Mouse (Mus musculus) gastrocnemius, postnatal 10 days (tissue): ENCODE results near the gene Hist1h3d. TPM values are rescaled to one million over a fixed set of nuclear protein-coding genes. Genes with fewer than 3 reads are reported as not detected.
"Not testable (repeated sequence)": the region's sequence is repeated elsewhere in the genome, so short reads cannot be mapped to it uniquely, and the experiment has no call there.

Source experiments
- DNase-seq: peaks from one replicate; pipeline ENCODE4 v3.0.0; 2021; ENCODE audit warnings: mixed read lengths
- total RNA-seq, 2 experiments: library from RNA; stranded (reverse); gene quantifications; 2 replicates each; pipeline ENCODE4 v1.2.3; 2021

Hist1h3d gene
- total RNA-seq, 2 experiments from 2014 or later, result 25.8 to 30.6 TPM

DNA sequence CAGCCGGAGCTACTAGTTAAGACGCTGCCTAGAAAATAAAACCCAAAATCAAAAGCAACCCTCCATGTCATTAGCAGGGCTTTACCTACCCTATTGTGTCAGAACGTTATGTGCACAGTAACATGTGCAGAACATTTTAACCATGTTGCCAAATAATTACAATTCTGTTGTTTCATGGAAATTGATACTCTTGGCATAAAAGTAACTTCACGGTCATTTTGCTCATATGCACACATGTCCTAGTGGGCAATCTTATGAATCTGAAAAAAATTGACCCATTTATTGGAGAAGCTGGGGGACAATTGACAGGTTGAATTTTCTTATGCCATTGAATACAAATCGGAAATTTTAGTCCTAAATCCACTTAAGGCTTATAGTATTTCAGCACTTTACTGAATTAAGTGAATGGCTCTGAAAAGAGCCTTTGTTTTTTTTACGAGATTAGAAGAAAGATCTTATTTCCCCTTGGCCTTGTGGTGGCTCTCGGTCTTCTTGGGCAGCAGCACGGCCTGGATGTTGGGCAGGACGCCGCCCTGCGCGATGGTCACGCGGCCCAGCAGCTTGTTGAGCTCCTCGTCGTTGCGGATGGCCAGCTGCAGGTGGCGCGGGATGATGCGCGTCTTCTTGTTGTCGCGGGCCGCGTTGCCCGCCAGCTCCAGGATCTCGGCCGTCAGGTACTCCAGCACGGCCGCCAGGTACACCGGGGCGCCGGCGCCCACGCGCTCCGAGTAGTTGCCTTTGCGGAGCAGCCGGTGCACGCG, 5.1 kb upstream of the Hist1h3d start:
- DNase-seq, result not testable (repeated sequence)

GRCm38 (mm10) chr13:23571022-23571503, 4.5 kb upstream of the Hist1h3d start, which contains the start of the genes Hist1h2ae and Hist1h2bg:
Gene Hist1h2ae (minus strand): TSS chr13:23571220.
Gene Hist1h2bg (plus strand): TSS chr13:23571396.
- peak; percentile 39 for DNase-seq

- not testable (repeated sequence) for DNase-seq
These were observed 3.9 kb upstream of the Hist1h3d start for GRCm38 (mm10) chr13:23571504-23572217.

DNA sequence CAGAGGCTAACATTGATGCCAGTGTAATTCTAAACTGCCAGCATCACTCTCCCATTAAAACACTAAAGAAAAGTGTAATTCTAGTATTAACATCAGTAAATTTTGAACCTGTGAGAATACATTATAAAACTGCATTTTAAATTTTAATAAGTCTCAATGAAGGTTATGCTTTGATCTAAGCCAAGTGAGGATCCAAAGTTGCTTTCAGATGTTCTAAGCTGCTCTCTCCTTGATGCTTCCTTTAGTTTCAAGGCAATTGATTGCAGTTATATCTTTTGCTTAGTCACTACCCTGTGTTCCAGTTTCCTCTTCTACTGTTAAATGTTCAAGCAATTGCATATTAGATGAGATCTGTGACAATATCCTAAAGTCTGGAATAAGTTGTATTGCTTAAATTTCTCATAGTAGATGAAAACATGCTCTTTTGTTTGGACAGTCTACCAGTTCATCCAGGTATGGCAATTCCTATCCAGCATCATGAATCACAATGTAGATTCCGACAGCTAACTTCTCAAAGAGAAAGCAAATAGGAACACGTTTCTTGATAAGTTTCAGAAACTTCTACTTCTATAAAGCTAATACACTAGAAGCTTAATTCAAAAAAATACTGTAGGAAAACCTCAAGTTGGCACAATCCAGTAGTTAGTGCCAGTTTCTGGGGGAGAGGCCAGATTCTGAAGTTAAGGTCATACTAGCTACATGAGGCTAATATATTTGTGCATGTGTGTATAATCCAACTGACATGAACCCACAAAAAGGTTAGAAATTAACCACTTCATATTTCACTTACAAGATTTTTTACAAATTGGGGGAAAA, 3.1 kb upstream of the Hist1h3d start:
- no peak for DNase-seq

DNA sequence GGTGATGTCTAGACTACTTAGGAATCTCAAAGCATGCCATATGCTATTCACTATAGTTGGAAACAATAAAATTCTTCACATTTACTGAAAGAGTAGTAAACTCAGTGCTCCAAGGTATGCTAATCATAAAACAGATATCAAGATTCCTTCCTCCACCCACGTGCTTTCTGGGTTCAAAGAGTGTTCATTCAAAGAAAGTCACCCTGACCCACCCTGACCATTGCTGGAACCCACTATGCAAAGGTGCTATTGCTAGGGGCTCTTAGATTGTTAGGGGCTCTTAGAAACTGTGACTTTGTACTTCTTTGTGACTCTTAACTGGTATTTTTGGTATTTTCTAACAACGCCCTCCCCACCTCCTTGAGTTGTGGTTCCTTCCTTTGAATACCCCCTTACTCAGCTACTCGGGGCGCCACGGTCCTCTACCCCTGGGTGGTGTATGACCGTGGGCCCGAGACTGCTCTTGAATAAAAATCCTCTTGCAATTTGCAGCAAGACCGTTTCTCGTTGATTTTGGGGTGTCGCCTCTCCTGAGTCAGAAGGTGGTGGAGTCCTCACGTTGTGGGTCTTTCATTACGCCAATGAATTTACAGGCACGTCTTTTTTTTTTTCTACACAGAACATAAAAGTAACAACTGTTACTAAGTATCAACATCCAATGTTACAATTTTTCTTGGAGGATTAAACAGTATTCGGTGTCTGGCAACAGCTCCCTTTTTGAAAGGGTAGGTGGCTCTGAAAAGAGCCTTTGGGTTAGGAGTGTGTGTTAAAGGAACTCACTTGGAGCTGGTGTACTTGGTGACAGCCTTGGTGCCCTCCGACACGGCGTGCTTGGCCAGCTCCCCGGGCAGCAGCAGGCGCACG, 2.3 kb upstream of the Hist1h3d start:
- DNase-seq, result not testable (repeated sequence)

GRCm38 (mm10) chr13:23573898-23574524, 1.6 kb upstream of the Hist1h3d start, which contains the start of the genes Hist1h2bf and Hist1h2ad:
Gene Hist1h2bf (minus strand): TSS chr13:23574196.
Gene Hist1h2ad (plus strand): TSS chr13:23574381.
- DNase-seq, result peak; percentile 75

- DNase-seq, result not testable (repeated sequence)
These were observed 905 bp upstream of the Hist1h3d start for GRCm38 (mm10) chr13:23574546-23575170.

- not testable (repeated sequence) for DNase-seq
These were observed 326 bp downstream of the Hist1h3d start for GRCm38 (mm10) chr13:23575864-23576313.

- DNase-seq, result no peak
These were observed 853 bp downstream of the Hist1h3d start for GRCm38 (mm10) chr13:23576351-23576881.

DNA sequence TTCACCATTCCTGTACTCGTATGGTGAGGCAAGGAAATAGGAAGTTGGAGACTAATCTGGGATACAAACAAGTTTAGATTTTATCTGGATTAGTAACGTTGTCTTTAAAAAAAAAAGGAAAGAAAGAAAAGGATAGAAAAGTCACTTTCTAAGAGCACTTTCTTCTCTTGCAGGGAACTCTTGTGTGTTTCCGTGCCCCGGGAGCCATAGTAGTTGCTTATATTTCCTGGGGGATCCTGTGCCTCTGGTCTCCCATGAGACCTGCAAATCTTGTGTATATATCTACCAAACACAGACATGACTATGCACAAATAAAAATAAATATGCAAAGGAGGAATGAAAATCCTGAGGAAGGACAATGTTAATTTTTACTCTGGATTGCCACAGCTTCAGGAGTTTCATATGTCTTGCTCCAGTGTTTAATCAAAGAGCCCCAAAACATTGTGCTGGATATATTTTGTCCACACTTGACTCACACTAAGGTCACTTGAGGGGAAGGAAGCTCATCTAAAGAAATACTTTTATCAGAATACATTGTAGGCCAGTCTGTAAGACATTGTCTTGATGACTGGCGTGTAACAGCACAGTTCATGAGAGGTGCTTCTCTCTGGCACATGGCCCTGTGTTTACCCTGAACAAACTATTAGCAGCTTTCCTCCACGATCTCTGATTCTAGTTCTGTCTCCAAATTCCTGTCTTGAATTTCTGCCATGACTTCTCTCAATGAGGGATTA, 1.5 kb downstream of the Hist1h3d start:
- no peak for DNase-seq

GRCm38 (mm10) chr13:23577835-23578234, 2.3 kb downstream of the Hist1h3d start:
- DNase-seq, result no peak

- peak; percentile 81 for DNase-seq
These were observed 6.0 kb downstream of the Hist1h3d start, which contains the start of gene Hist1h4d for GRCm38 (mm10) chr13:23581408-23582218. Gene Hist1h4d (plus strand): TSS chr13:23581598.

GRCm38 (mm10) chr13:23582219-23583056, 6.9 kb downstream of the Hist1h3d start:
- no peak for DNase-seq

- no peak for DNase-seq
These were observed 8.0 kb downstream of the Hist1h3d start for GRCm38 (mm10) chr13:23583387-23584068.

DNA sequence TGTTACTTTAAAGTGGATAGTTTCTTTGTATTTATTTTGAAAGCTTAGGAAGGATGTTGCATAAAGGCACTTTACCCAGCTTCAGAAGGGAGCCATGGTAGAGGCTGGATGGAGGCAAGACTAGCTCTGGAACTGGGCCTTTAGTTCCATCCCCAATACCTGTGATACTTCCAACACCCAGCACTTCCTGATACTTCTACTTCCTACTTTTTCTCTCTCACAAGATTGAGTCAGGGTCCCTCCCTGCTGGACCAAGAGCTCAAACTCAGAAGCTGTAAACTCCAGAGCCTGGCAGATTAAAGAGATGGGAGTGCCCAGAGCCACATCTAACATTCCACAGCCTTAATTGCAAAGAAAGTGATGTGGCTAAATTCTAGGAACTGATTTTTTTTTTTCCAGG, 8.8 kb downstream of the Hist1h3d start:
- no peak for DNase-seq

DNA sequence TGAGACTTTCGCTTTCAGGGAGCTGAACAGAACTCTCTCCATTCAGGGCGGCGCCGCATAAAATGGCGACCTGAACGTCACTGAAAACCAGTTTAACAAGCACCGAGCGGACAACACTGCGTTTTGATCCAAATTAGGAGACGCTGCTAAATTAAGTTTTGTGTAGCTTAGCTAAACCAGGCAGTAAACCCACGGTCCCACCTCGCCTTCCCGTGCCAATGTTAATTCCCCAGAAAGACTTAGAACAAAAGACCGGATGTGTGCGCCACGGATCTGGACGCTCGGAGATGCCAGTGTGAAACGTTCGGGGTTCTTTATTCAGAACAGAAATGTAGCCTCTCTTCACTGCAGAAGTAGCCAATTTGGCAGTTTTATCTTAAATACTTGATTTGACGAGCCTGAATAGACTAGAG, 9.5 kb downstream of the Hist1h3d start:
- DNase-seq, result peak; percentile 66
